Mouse (Mus musculus) brain, embryonic 18.5 days (tissue): ENCODE measurements around the gene Galnt11.
"Not testable (repeated sequence)": the region's sequence is repeated elsewhere in the genome, so short reads cannot be mapped to it uniquely, and the experiment has no call there.

Experiments used
- DNase-seq: peaks from one replicate; pipeline ENCODE4 v3.0.0-alpha.2; 2012; ENCODE audit warnings: low read depth, low spot score

Galnt11 gene

GRCm38 (mm10) chr5:25221604-25222003, at the start of gene Galnt11:
Gene Galnt11, plus strand, starts transcription at chr5:25221904.
- DNase-seq, result no peak

DNA sequence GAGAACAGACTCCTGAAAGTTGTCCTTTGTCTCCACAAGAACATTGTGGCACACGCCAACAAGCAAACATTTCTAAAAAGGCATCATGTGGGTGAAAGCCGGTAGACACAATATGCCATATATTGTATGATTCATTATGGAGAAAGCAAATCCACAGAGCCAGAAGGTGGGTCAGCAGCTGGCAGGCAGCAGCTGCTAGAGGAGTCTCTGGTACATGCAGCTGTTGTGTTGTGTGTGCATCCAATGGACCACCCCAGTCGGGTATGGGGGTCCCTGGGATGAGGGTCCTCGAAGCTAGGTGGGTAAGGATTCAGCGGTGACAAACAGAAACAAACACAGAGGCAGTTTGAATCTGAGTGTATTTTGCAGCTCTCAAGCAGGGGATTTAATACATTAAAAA, 43.8 kb upstream of the Galnt11 start:
- DNase-seq, result not testable (repeated sequence)

DNA sequence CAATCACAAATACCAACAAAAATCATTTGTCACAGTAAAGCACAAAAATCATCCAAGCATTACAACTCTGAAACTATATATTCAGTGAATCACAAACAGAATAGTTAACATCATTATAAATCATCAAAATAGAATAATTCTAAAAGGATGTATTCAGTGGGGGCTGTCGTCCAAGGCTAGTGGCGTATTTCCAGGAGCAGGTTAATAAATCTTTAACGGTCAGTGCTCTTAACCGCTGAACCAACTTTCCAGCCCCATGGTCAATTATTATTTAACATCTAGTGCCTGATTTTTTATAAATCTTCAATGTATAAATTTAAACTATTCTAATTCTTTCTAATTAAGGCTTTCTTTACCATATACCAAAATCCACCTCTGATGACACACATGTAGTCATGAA, 43.2 kb upstream of the Galnt11 start:
- not testable (repeated sequence) for DNase-seq

DNA sequence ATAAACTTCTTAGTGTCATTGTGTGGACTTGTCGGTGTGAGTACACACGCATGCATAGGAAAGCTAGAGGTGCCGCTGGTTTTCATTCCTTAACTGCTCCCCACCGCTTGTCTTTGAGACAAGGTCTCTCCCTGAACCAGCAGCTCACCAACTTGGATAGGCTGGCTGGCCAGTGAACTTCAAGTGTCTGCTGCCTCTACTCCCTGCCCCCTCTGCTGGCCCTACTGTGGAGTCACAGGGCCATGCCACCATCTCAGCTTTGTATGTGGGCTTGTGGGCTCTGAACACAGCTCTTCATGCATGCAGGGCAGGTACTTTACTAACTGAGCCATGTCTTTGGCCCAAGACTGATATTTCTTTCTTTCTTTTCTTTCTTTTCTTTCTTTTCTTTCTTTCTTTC, 42.4 kb upstream of the Galnt11 start:
- no peak for DNase-seq

DNA sequence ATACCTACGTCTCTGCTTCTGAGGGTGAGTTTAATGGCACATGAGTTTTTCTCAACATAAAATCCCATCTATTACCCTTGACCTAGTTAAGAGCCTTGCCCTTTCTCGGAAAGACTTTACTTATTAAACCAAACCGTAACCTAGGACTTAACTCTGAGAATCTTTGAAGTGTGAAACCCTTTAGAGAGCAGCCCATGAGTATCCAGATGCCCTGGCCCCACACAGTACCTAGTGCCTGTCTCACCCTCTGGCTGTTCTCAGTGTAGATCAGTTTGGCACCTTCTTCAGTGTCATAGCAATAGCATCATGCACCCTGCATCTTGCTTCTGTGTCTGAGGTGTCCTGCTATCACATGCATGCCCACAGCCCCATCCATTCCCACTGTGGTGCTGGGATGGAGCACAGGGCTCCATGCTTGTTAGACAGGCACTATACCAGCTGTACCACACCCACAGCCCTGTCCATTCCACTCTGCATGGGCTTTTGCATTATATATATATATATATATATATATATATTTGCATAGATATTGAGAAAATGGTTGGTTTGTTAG, 41.7 kb upstream of the Galnt11 start:
- DNase-seq, result no peak

DNA sequence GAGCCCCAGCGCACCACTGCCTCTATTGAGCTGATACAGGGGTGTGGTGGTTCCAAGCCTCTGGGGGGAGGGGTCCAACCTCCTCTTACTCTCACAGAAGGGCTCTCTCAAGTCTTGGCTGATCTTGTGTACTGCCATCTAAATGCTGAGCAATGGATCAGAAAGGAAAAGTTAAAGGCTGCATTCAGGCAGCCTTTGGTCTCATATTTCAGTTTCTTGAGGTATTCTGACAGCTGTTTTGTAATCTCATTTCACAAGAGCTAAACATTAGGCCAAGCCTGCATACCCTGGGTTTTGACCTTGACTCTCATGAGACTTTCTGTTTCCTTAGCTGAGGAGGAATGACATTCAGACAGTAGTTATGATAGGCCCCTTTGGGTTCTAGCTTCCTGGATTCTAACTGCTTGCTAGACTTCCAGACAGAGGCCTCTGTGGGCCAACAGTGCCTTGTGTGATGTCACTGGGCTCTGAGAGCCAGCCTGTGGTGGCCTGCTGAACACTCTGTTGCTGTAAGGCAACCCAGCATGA, 40.6 kb upstream of the Galnt11 start, which contains the start of gene Galntl5:
TSS of gene Galntl5 (plus strand) at position 457 of the 528 bp plus-strand sequence.
- no peak for DNase-seq

GRCm38 (mm10) chr5:25183595-25183994, 38.1 kb upstream of the Galnt11 start:
- DNase-seq, result no peak

- no peak for DNase-seq
Observed at GRCm38 (mm10) chr5:25184594-25184993, 37.1 kb upstream of the Galnt11 start.

DNA sequence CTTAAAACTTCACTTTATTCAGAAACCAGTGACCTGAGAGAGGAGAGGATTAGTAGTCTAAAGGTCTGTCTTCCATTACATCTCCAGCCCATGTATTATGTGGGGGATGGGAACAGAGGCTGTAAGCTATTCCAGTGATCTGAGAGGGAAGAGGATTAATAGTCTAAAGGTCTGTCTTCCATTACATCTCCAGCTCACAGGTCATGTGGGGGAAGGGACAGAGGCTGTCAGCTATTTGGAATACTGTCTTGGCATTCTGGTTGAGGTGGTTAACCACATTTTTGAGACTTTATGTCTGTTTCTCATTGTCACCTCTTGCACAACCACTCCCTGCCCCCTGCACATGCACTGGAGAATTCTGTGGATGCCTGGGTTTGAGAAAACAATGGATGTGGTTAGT, 34.0 kb upstream of the Galnt11 start:
- no peak for DNase-seq

DNA sequence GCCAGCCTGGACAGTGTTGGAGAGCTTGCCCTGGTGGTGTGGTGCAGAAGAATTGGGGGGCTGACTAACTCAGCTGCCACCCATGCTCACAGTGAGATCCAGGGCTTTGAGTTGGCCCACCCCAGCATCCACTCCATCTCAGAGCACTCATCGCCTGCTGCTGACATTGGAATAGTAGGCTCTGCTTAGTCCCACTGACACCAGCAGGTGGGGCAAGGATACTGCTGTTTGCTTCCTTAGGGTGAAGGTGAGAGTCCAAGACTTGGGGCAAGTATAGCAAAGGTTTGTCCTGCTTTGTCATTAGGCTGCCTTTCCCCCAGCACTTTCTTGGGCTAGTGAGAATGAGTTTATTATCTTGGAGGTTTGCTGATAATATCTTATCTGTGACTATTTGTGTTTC, 32.9 kb upstream of the Galnt11 start:
- DNase-seq, result no peak

GRCm38 (mm10) chr5:25190521-25190920, 31.2 kb upstream of the Galnt11 start:
- DNase-seq, result no peak

GRCm38 (mm10) chr5:25211872-25212271, 9.8 kb upstream of the Galnt11 start:
- DNase-seq, result no peak

- not testable (repeated sequence) for DNase-seq
Observed at GRCm38 (mm10) chr5:25213216-25213615, 8.5 kb upstream of the Galnt11 start.

GRCm38 (mm10) chr5:25215006-25215405, 6.7 kb upstream of the Galnt11 start:
- no peak for DNase-seq

DNA sequence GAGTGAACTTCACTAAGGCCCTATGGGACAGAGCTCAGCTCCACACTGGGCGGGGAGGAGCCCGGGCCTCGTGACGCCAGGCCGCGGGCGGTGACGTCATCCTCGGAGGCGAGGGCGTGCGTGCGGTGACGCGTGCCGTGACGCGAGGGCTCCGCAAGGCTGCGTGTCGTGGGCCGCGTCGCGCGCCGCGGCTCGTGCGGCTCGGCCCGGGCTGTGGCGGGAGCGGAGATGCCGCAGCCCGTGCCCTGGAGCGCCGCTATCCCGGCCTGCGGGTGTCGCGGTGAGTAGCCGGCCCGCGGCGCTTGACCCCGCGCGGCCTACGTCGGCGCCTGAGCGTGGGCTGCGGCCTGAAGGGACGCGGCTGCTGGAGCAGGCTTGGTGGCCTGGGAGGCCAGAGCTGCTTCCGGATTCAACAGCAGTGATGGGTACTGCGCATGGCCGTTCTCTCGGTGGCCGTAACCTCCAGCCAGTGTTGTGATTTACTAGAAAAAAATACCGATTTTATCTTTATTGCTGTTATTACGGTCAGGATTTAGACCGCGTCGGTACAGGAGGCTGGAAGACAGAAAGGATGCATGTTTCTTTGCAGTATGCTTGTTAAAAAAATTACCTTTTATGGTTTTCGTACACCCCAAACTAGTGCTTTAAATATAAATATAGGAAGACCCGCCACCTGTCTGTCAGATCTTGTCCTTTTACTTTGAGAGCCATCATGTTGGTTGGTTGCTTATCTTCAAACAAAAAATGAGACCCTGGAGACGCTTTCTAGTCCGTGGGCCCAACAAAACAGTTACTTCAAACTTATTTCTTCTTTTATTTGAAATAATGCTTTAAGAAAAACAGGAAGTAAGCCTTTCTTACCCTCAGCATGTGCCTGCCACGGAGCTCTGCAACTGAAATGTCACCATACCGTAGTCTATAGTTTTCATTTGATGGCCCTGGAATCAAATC, 1.3 kb downstream of the Galnt11 start, which contains the start of gene E130116L18Rik:
TSS of gene E130116L18Rik (minus strand) at position 402 of the 951 bp plus-strand sequence.
- DNase-seq, result peak; percentile 46

- DNase-seq, result not testable (repeated sequence)
Observed at GRCm38 (mm10) chr5:25224377-25224776, 2.7 kb downstream of the Galnt11 start.

DNA sequence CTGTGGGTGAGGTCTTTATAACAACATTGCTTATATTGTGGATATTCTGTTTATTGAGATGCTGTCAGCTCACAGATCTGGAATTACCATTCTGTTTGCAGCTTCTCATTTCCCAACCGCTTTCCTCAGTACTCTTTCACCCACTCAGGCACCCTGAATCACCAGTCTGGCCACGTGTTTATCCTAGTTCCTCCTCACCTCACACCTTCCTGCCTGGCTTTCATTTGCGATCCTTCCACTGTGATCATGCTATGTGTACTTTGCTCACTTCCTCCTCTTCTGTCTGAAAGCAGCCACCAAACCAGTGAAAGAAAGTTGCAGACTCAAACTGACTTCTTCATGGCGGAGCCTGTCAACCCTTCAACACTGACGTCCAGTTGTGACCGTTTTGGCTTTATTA, 21.4 kb downstream of the Galnt11 start:
- DNase-seq, result no peak

GRCm38 (mm10) chr5:25245806-25246472, 24.2 kb downstream of the Galnt11 start:
- no peak for DNase-seq

- no peak for DNase-seq
Observed at GRCm38 (mm10) chr5:25246473-25246865, 24.8 kb downstream of the Galnt11 start.

DNA sequence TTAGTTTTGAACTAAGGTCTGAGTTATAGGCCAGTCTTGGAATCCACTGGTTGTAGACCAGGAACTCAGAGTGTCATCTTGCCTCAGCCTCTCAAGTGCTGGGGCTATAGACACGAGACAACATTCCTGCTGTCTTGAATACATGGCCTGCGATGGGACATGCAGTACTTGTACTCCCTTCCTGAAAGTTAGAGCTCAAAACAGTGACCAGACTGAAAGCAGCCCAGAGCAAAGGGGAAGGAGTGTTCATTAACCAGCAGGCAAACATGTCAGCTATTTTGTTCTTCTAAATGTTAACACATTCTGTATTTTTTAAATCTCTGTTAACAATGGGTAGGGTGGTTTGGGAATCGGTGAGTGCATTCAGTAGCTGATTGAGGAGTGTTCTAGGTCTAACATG, 25.3 kb downstream of the Galnt11 start:
- DNase-seq, result no peak

DNA sequence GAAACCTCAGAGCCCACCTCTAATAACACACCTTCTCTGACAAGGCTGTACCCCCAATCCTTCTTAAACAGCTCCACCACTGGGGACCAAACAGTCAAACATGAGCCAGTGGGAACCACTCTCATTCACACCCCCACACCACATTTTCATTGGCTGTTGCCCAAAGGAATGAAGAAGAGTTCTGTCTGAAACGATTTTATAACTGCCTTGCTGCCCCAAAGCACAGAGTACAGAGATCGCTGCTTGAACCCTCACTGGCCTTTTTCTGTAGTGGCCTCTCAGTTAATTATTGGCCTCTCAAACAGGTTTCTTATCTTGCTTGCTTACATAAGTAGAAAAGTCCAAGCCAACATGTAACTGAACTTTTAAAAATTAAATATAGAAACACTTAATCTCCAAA, 30.7 kb downstream of the Galnt11 start:
- DNase-seq, result no peak
